Mouse (Mus musculus) spleen, adult 2 months (tissue): ENCODE data around the gene Cym.

Experiments used
- CTCF ChIP-seq: fragments of 200-500 bp; IDR thresholded peaks from 2 replicates; pipeline ENCODE4 v1.5.1; 2011; ENCODE audit warnings: mild to moderate bottlenecking, inconsistent platforms; ENCODE audit not compliant: insufficient read depth, insufficient read length, insufficient replicate concordance; ENCODE audit errors: extremely low read depth
- POLR2A ChIP-seq: fragments of 200-500 bp; IDR thresholded peaks from 2 replicates; pipeline ENCODE4 v1.6.1; 2011; ENCODE audit warnings: low read depth, low read length, inconsistent platforms

DNA sequence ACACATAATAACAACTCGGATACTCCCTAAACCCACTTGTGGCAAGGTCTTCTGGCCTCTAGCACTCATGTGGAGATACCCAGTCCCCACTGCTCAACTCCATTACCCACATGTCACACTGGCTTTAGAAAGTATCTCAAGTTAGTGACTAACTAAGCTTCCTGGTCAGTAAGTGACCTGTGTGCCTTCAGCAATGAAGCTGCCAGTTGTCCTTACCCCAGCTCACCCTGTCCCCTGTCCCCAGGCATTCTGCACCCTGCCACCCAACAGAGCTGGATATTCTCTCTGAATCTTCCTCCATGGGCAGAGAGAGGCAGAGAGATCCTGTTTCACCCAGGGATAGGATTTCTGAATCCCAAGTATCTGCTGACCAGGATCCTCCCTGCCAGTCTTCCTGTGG lies 38.8 kb downstream of the Cym start, which contains the start of gene Kcna10:
- no peak for TF ChIP-seq POLR2A
- no peak for TF ChIP-seq CTCF
